Mouse (Mus musculus): ENCODE measurements around the gene Kcnab1. TPM values are rescaled to one million over a fixed set of nuclear protein-coding genes. Genes with fewer than 3 reads are reported as not detected.

Kcnab1 gene
- polyA plus RNA-seq, 1 experiment: 0.07 TPM

- H3K36me3 ChIP-seq (ENCODE audit: control insufficient read depth, insufficient read depth): no peaks in the 10 kb centered on the region
- H3ac ChIP-seq (ENCODE audit: control insufficient read depth, insufficient read length, low read depth): no peak overlapping the region
- H3K79me3 ChIP-seq (ENCODE audit: low read depth): no peaks in the 10 kb centered on the region
- H3K79me2 ChIP-seq (ENCODE audit: control insufficient read depth, insufficient read depth): no peaks in the 10 kb centered on the region
- no peak for TF ChIP-seq CEBPB (IDR thresholded peaks at IDR 0.05; ENCODE audit: low read depth)
- no peak for TF ChIP-seq USF1 (IDR thresholded peaks at IDR 0.05; ENCODE audit: low read depth)
- TF ChIP-seq CTCF (IDR thresholded peaks at IDR 0.05; ENCODE audit: control insufficient read depth, insufficient read depth, insufficient read length): peak; percentile 28
- no peak for TF ChIP-seq MYOD1 (IDR thresholded peaks at IDR 0.05; ENCODE audit: control insufficient read depth, insufficient read length, low read depth)
- TF ChIP-seq FOSL1 (IDR thresholded peaks at IDR 0.05; ENCODE audit: insufficient read depth, low read length, poor library complexity, severe bottlenecking): no peak
- no peak for TF ChIP-seq MYOG (IDR thresholded peaks at IDR 0.05; ENCODE audit: control insufficient read depth, extremely low read depth, insufficient read length)
- no peak for TF ChIP-seq MAX (IDR thresholded peaks at IDR 0.05)
- no peak overlapping the region for H3K4me3 ChIP-seq (ENCODE audit: insufficient read depth, poor library complexity, severe bottlenecking)
- H3K27me3 ChIP-seq (ENCODE audit: control insufficient read depth, insufficient read depth, insufficient read length): no peaks in the 10 kb centered on the region
These were observed 208.8 kb downstream of the Kcnab1 start for GRCm38 (mm10) chr3:65317876-65318537.

- H3K27me3 ChIP-seq (ENCODE audit: control insufficient read depth, insufficient read depth, insufficient read length): no peaks in the 10 kb centered on the region
- H3ac ChIP-seq (ENCODE audit: control insufficient read depth, insufficient read length, low read depth): no peak overlapping the region
- no peaks in the 10 kb centered on the region for H3K79me3 ChIP-seq (ENCODE audit: low read depth)
- no peak overlapping the region for H3K4me3 ChIP-seq (ENCODE audit: insufficient read depth, poor library complexity, severe bottlenecking)
- no peaks in the 10 kb centered on the region for H3K79me2 ChIP-seq (ENCODE audit: control insufficient read depth, insufficient read depth)
- no peak for TF ChIP-seq MAX (IDR thresholded peaks at IDR 0.05)
- TF ChIP-seq CEBPB (IDR thresholded peaks at IDR 0.05; ENCODE audit: low read depth): no peak
- TF ChIP-seq MYOD1 (IDR thresholded peaks at IDR 0.05; ENCODE audit: control insufficient read depth, insufficient read length, low read depth): no peak
- TF ChIP-seq FOSL1 (IDR thresholded peaks at IDR 0.05; ENCODE audit: insufficient read depth, low read length, poor library complexity, severe bottlenecking): no peak
- no peak for TF ChIP-seq MYOG (IDR thresholded peaks at IDR 0.05; ENCODE audit: control insufficient read depth, extremely low read depth, insufficient read length)
- TF ChIP-seq USF1 (IDR thresholded peaks at IDR 0.05; ENCODE audit: low read depth): no peak
- TF ChIP-seq CTCF (IDR thresholded peaks at IDR 0.05; ENCODE audit: control insufficient read depth, insufficient read depth, insufficient read length): no peak
- H3K36me3 ChIP-seq (ENCODE audit: control insufficient read depth, insufficient read depth): no peaks in the 10 kb centered on the region
These were observed 210.2 kb downstream of the Kcnab1 start for GRCm38 (mm10) chr3:65319248-65320008.

- H3K36me3 ChIP-seq (ENCODE audit: control insufficient read depth, insufficient read depth): no peaks in the 10 kb centered on the region
- H3K79me2 ChIP-seq (ENCODE audit: control insufficient read depth, insufficient read depth): no peaks in the 10 kb centered on the region
- no peak for TF ChIP-seq CTCF (IDR thresholded peaks at IDR 0.05; ENCODE audit: control insufficient read depth, insufficient read depth, insufficient read length)
- TF ChIP-seq USF1 (IDR thresholded peaks at IDR 0.05; ENCODE audit: low read depth): no peak
- TF ChIP-seq MYOG (IDR thresholded peaks at IDR 0.05; ENCODE audit: control insufficient read depth, extremely low read depth, insufficient read length): no peak
- TF ChIP-seq MYOD1 (IDR thresholded peaks at IDR 0.05; ENCODE audit: control insufficient read depth, insufficient read length, low read depth): no peak
- TF ChIP-seq FOSL1 (IDR thresholded peaks at IDR 0.05; ENCODE audit: insufficient read depth, low read length, poor library complexity, severe bottlenecking): no peak
- no peak for TF ChIP-seq MAX (IDR thresholded peaks at IDR 0.05)
- no peak for TF ChIP-seq CEBPB (IDR thresholded peaks at IDR 0.05; ENCODE audit: low read depth)
- H3K27me3 ChIP-seq (ENCODE audit: control insufficient read depth, insufficient read depth, insufficient read length): no peaks in the 10 kb centered on the region
- H3ac ChIP-seq (ENCODE audit: control insufficient read depth, insufficient read length, low read depth): no peak overlapping the region
- no peaks in the 10 kb centered on the region for H3K79me3 ChIP-seq (ENCODE audit: low read depth)
- H3K4me3 ChIP-seq (ENCODE audit: insufficient read depth, poor library complexity, severe bottlenecking): no peak overlapping the region
These were observed 211.8 kb downstream of the Kcnab1 start for GRCm38 (mm10) chr3:65320990-65321389.

- H3ac ChIP-seq (ENCODE audit: control insufficient read depth, insufficient read length, low read depth): no peak overlapping the region
- no peak overlapping the region for H3K4me3 ChIP-seq (ENCODE audit: insufficient read depth, poor library complexity, severe bottlenecking)
- TF ChIP-seq MYOG (IDR thresholded peaks at IDR 0.05; ENCODE audit: control insufficient read depth, extremely low read depth, insufficient read length) (no peak), MAX (IDR thresholded peaks at IDR 0.05) (no peak), USF1 (IDR thresholded peaks at IDR 0.05; ENCODE audit: low read depth) (no peak)
- H3K79me3 ChIP-seq (ENCODE audit: low read depth): no peaks in the 10 kb centered on the region
- no peaks in the 10 kb centered on the region for H3K79me2 ChIP-seq (ENCODE audit: control insufficient read depth, insufficient read depth)
- H3K27me3 ChIP-seq (ENCODE audit: control insufficient read depth, insufficient read depth, insufficient read length): no peaks in the 10 kb centered on the region
- no peaks in the 10 kb centered on the region for H3K36me3 ChIP-seq (ENCODE audit: control insufficient read depth, insufficient read depth)
These were observed 213.0 kb downstream of the Kcnab1 start for GRCm38 (mm10) chr3:65321981-65322779.

GRCm38 (mm10) chr3:65325254-65325653 lies 216.1 kb downstream of the Kcnab1 start:
- Histone ChIP-seq H3ac (ENCODE audit: control insufficient read depth, insufficient read length, low read depth) (no peak overlapping the region), H3K36me3 (ENCODE audit: control insufficient read depth, insufficient read depth) (no peaks in the 10 kb centered on the region)

More at GRCm38 (mm10) chr3:65325254-65325653, 216.1 kb downstream of the Kcnab1 start:
- no peaks in the 10 kb centered on the region for H3K79me2 ChIP-seq (ENCODE audit: control insufficient read depth, insufficient read depth)
- H3K27me3 ChIP-seq (ENCODE audit: control insufficient read depth, insufficient read depth, insufficient read length): no peaks in the 10 kb centered on the region
- H3K4me3 ChIP-seq (ENCODE audit: insufficient read depth, poor library complexity, severe bottlenecking): no peak overlapping the region
- H3K79me3 ChIP-seq (ENCODE audit: low read depth): no peaks in the 10 kb centered on the region
- TF ChIP-seq MAX (IDR thresholded peaks at IDR 0.05) (no peak), MYOD1 (IDR thresholded peaks at IDR 0.05; ENCODE audit: control insufficient read depth, insufficient read length, low read depth) (no peak), MYOG (IDR thresholded peaks at IDR 0.05; ENCODE audit: control insufficient read depth, extremely low read depth, insufficient read length) (no peak), USF1 (IDR thresholded peaks at IDR 0.05; ENCODE audit: low read depth) (no peak), CTCF (IDR thresholded peaks at IDR 0.05; ENCODE audit: control insufficient read depth, insufficient read depth, insufficient read length) (no peak), FOSL1 (IDR thresholded peaks at IDR 0.05; ENCODE audit: insufficient read depth, low read length, poor library complexity, severe bottlenecking) (no peak), CEBPB (IDR thresholded peaks at IDR 0.05; ENCODE audit: low read depth) (no peak)

Data from C2C12 (cell line).